Mouse (Mus musculus) bone marrow macrophage, adult 2 months (primary cell): ENCODE measurements around the gene Synpr. TPM values are rescaled to one million over a fixed set of nuclear protein-coding genes. Genes with fewer than 3 reads are reported as not detected.
A peak's percentile ranks its signal among the peaks of the same experiment; 100 is the strongest.

Experiments
- H3K27ac ChIP-seq: 2 replicates; pipeline ENCODE4 v1.5.1; 2012; ENCODE audit warnings: low read depth, low read length; ENCODE audit not compliant: insufficient read depth
- H3K4me1 ChIP-seq: 2 replicates; pipeline ENCODE4 v1.6.1; 2012; ENCODE audit warnings: low read length; ENCODE audit not compliant: control insufficient read depth, insufficient read depth
- H3K4me3 ChIP-seq: 2 replicates; pipeline ENCODE4 v1.5.1; 2012; ENCODE audit warnings: mild to moderate bottlenecking, low read length, moderate library complexity; ENCODE audit not compliant: insufficient read depth
- CTCF ChIP-seq: IDR thresholded peaks from 2 replicates; pipeline ENCODE4 v1.5.1; 2012; ENCODE audit warnings: low read depth, mild to moderate bottlenecking, low read length, moderate library complexity
- POLR2A ChIP-seq: IDR thresholded peaks from 2 replicates; pipeline ENCODE4 v1.6.1; 2012; ENCODE audit warnings: mild to moderate bottlenecking, low read depth, low read length, borderline replicate concordance
- polyA plus RNA-seq: library from polyadenylated mRNA; stranded (reverse); fragments of >200 nt; gene quantifications from 2 replicates; pipeline ENCODE4 v1.2.4, GENCODE M21; 2012; ENCODE audit not compliant: missing spikeins, insufficient read depth, insufficient read length

The Synpr gene
- polyA plus RNA-seq, 1 experiment: not detected

DNA sequence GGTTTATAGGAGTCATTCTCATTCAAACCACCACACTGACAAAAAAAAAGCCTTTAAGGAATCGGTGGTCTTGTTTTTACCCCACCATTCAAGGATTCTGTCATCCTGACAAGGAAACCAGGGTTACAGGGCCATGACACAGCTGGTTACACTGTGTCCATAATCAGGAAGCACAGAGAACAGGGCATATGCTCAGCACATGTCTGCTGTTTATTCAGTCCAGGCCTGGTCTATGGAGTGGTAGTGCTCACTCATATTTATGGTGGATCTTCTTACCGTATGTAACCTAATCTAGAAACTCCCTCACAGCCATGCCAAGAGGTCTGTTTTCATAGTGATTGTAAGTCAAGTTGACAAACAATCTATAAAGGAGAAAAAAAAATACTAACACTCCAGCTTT lies 293.5 kb downstream of the Synpr start:
- TF ChIP-seq POLR2A (no peak), CTCF (no peak)
- H3K27ac ChIP-seq: peak overlapping the region; percentile 90
- no peak overlapping the region for H3K4me3 ChIP-seq
- peaks cover 10% of the 10 kb centered on the region for H3K4me1 ChIP-seq

- TF ChIP-seq POLR2A (no peak), CTCF (no peak)
Observed at GRCm38 (mm10) chr14:13578744-13579143, 294.2 kb downstream of the Synpr start.

DNA sequence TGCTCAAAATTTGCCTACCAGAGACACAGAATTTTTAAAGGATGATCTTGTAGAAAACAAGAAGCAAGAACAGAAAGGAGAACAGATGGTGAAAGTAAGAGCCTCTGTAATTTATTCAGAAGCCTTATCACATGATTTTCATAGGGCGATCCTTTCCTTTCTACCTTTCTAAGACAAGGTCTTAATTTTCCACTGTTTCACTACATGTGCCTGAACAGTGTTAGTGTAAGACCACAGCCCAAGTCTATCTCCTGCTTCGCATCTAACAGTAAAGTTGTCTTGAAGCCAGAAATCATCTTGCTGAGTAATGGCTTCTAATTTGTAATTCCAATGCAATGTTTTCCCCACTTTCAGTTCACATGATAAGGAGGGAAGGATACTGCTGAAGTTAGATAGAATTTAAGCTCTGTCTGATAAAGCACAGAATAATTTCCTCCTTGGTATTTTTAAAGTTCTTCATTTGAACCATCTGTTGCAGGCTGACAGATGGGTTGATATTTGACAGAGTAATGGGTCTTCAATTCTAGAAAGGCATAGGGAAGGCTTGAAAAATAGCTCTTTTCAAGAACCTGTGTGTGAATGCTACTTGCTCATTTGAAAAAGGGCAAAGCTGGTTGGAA lies 308.9 kb downstream of the Synpr start:
- TF ChIP-seq CTCF (no peak), POLR2A (no peak)
- Histone ChIP-seq H3K4me3 (no peak overlapping the region), H3K27ac (no peak overlapping the region), H3K4me1 (no peaks in the 10 kb centered on the region)

More at GRCm38 (mm10) chr14:13578744-13579143, 294.2 kb downstream of the Synpr start:
- peaks cover 10% of the 10 kb centered on the region for H3K4me1 ChIP-seq
- peak overlapping the region; percentile 90 for H3K27ac ChIP-seq
- no peak overlapping the region for H3K4me3 ChIP-seq

GRCm38 (mm10) chr14:13596251-13596650 lies 311.7 kb downstream of the Synpr start:
- no peaks in the 10 kb centered on the region for H3K4me1 ChIP-seq
- no peak for TF ChIP-seq POLR2A
- no peak overlapping the region for H3K27ac ChIP-seq
- H3K4me3 ChIP-seq: no peak overlapping the region

- TF ChIP-seq POLR2A: no peak
- TF ChIP-seq CTCF: no peak
- no peak overlapping the region for H3K4me3 ChIP-seq
- H3K27ac ChIP-seq: no peak overlapping the region
- no peaks in the 10 kb centered on the region for H3K4me1 ChIP-seq
Observed at GRCm38 (mm10) chr14:13597204-13597603, 312.6 kb downstream of the Synpr start.

DNA sequence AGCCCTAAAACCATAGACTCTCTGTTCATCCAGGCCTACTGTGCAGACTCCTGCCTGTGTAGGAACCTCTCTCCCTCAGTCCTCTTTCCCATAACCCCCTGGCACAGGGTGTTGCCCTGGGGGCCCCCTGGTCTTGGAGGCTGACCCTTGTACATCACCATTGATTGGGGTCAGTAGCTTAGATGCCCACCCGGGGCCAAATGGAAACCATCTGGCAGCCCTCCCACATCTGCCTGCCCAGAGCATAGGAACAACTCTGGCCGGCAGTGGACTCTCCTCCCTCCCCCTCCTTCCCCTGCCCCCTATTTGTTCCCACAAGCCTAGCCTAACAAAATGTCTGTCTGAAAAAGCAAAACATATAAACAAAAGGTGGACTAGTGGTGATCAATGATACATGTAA lies 336.0 kb downstream of the Synpr start:
- no peak overlapping the region for H3K27ac ChIP-seq
- H3K4me3 ChIP-seq: no peak overlapping the region
- H3K4me1 ChIP-seq: no peaks in the 10 kb centered on the region
- TF ChIP-seq CTCF: no peak
- no peak for TF ChIP-seq POLR2A

DNA sequence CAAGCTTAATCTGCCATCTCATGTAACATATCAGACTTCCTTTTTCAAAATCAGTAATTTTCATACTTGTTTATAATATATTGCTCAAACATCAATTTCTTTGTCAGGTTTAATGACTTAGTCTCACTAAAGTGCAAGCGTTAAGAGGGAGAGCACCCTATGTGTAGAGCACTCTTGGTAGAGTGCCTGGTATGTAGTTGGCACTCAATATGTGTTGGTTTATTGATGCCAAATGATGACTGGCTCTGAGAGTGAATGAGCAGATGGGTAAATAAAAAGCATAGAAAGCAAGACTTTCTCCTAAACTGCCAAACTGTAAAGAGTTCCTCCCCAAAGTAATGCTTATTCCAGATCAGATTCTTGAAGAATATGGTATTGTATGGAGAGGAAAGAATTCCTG lies 365.3 kb downstream of the Synpr start:
- TF ChIP-seq POLR2A (no peak), CTCF (no peak)
- Histone ChIP-seq H3K4me3 (no peak overlapping the region), H3K4me1 (no peaks in the 10 kb centered on the region), H3K27ac (no peak overlapping the region)

GRCm38 (mm10) chr14:13651039-13651438 lies 366.5 kb downstream of the Synpr start:
- no peak overlapping the region for H3K4me3 ChIP-seq
- H3K27ac ChIP-seq: no peak overlapping the region
- TF ChIP-seq POLR2A (no peak), CTCF (no peak)
- no peaks in the 10 kb centered on the region for H3K4me1 ChIP-seq

DNA sequence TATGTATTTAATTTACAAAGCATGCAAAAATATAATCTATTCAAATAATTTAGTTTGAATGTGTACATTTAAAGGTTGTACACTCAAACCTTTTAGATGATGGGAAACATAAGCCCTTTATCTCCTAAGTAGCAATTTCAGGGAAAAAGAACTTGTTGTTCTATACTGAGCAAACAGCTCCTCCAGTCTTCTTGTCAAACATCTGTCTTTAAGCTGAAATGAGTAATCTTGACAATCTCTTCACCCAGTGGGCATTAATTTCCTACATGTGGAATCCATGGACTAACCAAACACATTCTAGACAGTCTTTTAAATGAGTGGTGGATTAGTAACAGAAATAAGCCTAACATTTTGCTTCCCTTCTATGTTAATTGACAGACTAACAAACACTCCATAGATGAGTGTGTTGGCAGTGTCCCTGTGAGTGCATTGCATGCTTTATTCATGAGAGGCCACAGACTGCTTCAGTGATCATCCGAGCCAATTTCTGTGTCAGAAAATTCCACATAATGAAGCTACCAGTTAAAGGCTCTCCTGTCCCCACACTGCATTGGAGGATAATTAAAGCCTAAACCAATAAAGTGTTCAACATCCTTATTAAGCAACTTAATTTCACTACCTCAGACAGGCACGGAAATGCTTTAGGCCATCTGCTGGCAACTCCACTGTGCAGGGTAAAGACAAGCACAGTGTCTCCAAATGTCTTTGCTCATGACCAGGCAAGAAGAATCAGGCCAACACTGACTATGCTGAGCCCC lies 367.1 kb downstream of the Synpr start:
- no peak for TF ChIP-seq CTCF
- no peak for TF ChIP-seq POLR2A
- no peak overlapping the region for H3K4me3 ChIP-seq
- H3K4me1 ChIP-seq: no peaks in the 10 kb centered on the region
- H3K27ac ChIP-seq: no peak overlapping the region
